Mouse (Mus musculus) embryonic fibroblast, embryonic 13.5 days (primary cell): ENCODE results near the gene Lfng.

ENCODE experiments used
- CTCF ChIP-seq: IDR thresholded peaks from 2 replicates; pipeline ENCODE4 v1.5.1; 2011; ENCODE audit warnings: mild to moderate bottlenecking, control low read depth, low read length, moderate library complexity, borderline replicate concordance; ENCODE audit not compliant: insufficient read depth
- POLR2A ChIP-seq: IDR thresholded peaks from 2 replicates; pipeline ENCODE4 v1.6.1; 2011; ENCODE audit warnings: low read depth, mild to moderate bottlenecking, control low read depth, low read length, moderate library complexity

DNA sequence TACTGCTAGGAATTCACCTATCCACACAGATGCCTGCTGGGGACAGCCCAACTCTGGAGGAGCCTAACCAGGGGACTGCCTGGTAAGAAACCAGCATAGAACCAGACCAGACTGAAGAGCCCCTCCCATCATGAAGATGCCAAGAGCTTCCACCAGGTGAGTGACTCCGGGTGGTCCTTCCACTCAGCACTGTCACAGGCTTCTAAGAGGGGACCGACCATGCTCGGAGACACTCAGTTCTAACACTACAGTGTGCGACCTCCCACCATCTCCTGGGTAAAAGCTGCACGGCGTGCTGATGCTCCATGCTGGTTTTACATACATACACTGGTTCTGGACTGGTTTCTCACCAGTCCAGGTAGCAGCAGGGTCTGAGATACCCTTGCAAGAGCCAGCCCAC, 39.1 kb downstream of the Lfng start:
- TF ChIP-seq CTCF: no peak
- no peak for TF ChIP-seq POLR2A
